In the genomic region with DNA sequence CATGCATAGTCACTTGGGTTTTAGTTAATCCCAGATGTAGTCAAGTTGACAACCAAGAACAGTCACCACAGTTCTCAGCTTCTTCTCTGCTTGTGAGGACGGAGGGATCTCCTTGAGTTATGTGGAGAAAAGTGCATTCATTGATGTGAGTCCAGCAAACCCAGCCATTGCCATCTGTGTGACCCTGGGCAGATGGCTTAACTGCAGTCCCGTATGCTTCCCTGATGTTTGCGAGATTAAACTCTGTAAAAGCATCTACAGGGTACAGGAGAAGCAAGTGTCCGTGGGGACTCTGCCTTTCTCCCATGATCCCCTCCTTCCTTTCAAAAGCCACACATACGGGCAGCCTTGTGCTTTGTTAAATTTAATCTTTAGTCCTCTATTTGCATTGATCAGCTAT, we compare ENCODE assay signal across 22 mouse cellular contexts.
A peak's percentile ranks its signal among the peaks of the same experiment; 100 is the strongest.
DNase-seq lines count a peak whose midpoint lies in the region; ATAC-seq and TF ChIP-seq lines count a peak whose summit lies in the region.
"Had no signal": no experiment of that assay in that cellular context is flagged by ENCODE, and none has a peak within 500 bp of the region (broad histone marks: within the 10 kb centered on the region; RNA-seq: fewer than 3 reads in every experiment).

No protein-coding gene starts in this region.

- no peaks in the 10 kb centered on the region for H3K36me3 ChIP-seq in midbrain, postnatal 0 days (ENCODE audit: insufficient read depth, low read length)
- H3K36me3 ChIP-seq in midbrain, embryonic 13.5 days: no peaks in the 10 kb centered on the region
- H3K36me3 ChIP-seq: embryonic facial prominence, embryonic 12.5 days; forebrain, embryonic 12.5 days; heart, embryonic 10.5 days; hindbrain, embryonic 12.5 days; intestine, embryonic 15.5 days had no signal

- no peaks in the 10 kb centered on the region for H3K27me3 ChIP-seq in midbrain, postnatal 0 days (ENCODE audit: insufficient read depth, low read length)
- no peaks in the 10 kb centered on the region for H3K27me3 ChIP-seq in midbrain, embryonic 13.5 days
- H3K27me3 ChIP-seq: CH12.LX; embryonic facial prominence, embryonic 12.5 days; forebrain, embryonic 12.5 days; hindbrain, embryonic 12.5 days; intestine, embryonic 15.5 days had no signal

- 55% methylated on average over 5 of the region's 5 CpGs for WGBS in midbrain, postnatal 0 days
- 58% methylated on average over 5 of the region's 5 CpGs for WGBS in midbrain, embryonic 13.5 days

- TF ChIP-seq CTCF in midbrain, postnatal 0 days (IDR thresholded peaks at IDR 0.05): no peak

- H3K4me1 ChIP-seq in midbrain, postnatal 0 days (ENCODE audit: insufficient read depth, low read length): no peaks in the 10 kb centered on the region
- 0 out of 2 replicates have a peak, but pooled peaks cover 3% of the 10 kb centered on the region for H3K4me1 ChIP-seq in midbrain, embryonic 13.5 days (replicated peaks)
- H3K4me1 ChIP-seq: embryonic facial prominence, embryonic 12.5 days; forebrain, embryonic 12.5 days; heart, embryonic 10.5 days; hindbrain, embryonic 12.5 days; intestine, embryonic 15.5 days had no signal

- H3K27ac ChIP-seq in midbrain, postnatal 0 days (ENCODE audit: low read depth, low read length): no peak overlapping the region
- no peak overlapping the region for H3K27ac ChIP-seq in midbrain, embryonic 13.5 days
- H3K27ac ChIP-seq: embryonic facial prominence, embryonic 12.5 days; forebrain, embryonic 12.5 days; heart, embryonic 10.5 days; hindbrain, embryonic 12.5 days; intestine, embryonic 15.5 days had no signal

- no peak overlapping the region for H3K4me3 ChIP-seq in midbrain, postnatal 0 days (ENCODE audit: low read depth, low read length)
- H3K4me3 ChIP-seq in midbrain, embryonic 13.5 days (replicated peaks): no peak overlapping the region
- H3K4me3 ChIP-seq: embryonic facial prominence, embryonic 12.5 days; forebrain, embryonic 12.5 days; heart, embryonic 10.5 days; hindbrain, embryonic 12.5 days; intestine, embryonic 15.5 days had no signal

- ATAC-seq in midbrain, postnatal 0 days (ENCODE audit: low FRiP score): no peak
- no peak for ATAC-seq in midbrain, embryonic 13.5 days
- ATAC-seq: forebrain, embryonic 16.5 days; intestine, embryonic 15.5 days had no signal

- no peak overlapping the region for H3K4me2 ChIP-seq in midbrain, postnatal 0 days (ENCODE audit: low read depth, low read length, poor library complexity, severe bottlenecking)
- no peak overlapping the region for H3K4me2 ChIP-seq in midbrain, embryonic 13.5 days (replicated peaks)
- H3K4me2 ChIP-seq: embryonic facial prominence, embryonic 12.5 days; forebrain, embryonic 12.5 days; hindbrain, embryonic 12.5 days; intestine, embryonic 15.5 days had no signal

- no peak overlapping the region for H3K9ac ChIP-seq in midbrain, postnatal 0 days (replicated peaks; ENCODE audit: low read length, poor library complexity, severe bottlenecking)
- no peak overlapping the region for H3K9ac ChIP-seq in midbrain, embryonic 13.5 days (replicated peaks)
- H3K9ac ChIP-seq: embryonic facial prominence, embryonic 12.5 days; forebrain, embryonic 12.5 days; hindbrain, embryonic 12.5 days; intestine, embryonic 15.5 days had no signal

- H3K9me3 ChIP-seq in midbrain, postnatal 0 days (ENCODE audit: low read length): no peaks in the 10 kb centered on the region
- no peaks in the 10 kb centered on the region; the same call in 1 of the 2 replicates for H3K9me3 ChIP-seq in midbrain, embryonic 13.5 days
- H3K9me3 ChIP-seq: embryonic facial prominence, embryonic 12.5 days; forebrain, embryonic 12.5 days; heart, embryonic 10.5 days; hindbrain, embryonic 12.5 days; intestine, embryonic 15.5 days had no signal

- DNase-seq in cerebellum, adult 18-20 months: peak; percentile 7 to 12
- DNase-seq in cerebellum, postnatal 25 days: no peak
- DNase-seq in midbrain, postnatal 0 days (ENCODE audit: low spot score): peak; percentile 51
- DNase-seq in cerebellum, adult 8-10 months: peak; percentile 7
- peak; percentile 41 to 58 for DNase-seq in cerebellum, postnatal 10 days
- DNase-seq in MN1 (ENCODE audit: low spot score): no peak
- DNase-seq: adrenal gland, adult 8-10 months; adrenal gland, postnatal 36 days; embryo, embryonic 11 days; gastrocnemius, postnatal 10 days; heart, adult 18-20 months; heart, postnatal 10 days; heart, postnatal 4 days; kidney, adult 2 months had no signal

Comparison
In these comparisons a context has a peak if more than half of its experiments do, and no peak if none do; other contexts are left out.
1. DNase-seq: peak in cerebellum, adult 18-20 months (2 of 2), midbrain, postnatal 0 days (single experiment), cerebellum, adult 8-10 months (single experiment) and cerebellum, postnatal 10 days (2 of 2); none in cerebellum, postnatal 25 days (0 of 2) and MN1 (single experiment).